Mouse (Mus musculus): ENCODE results near the gene Mindy4.
A peak's percentile ranks its signal among the peaks of the same experiment; 100 is the strongest.
"Not testable (repeated sequence)": the region's sequence is repeated elsewhere in the genome, so short reads cannot be mapped to it uniquely, and the experiment has no call there.

Mindy4 gene

GRCm38 (mm10) chr6:55173941-55174349 is 29.2 kb upstream of the Mindy4 start:
- no peaks in the 10 kb centered on the region for H3K36me3 ChIP-seq (ENCODE audit: insufficient read depth, low read length)
- H3K4me3 ChIP-seq (replicated peaks; ENCODE audit: low read length), result no peak overlapping the region
- no peak for TF ChIP-seq NANOG (IDR thresholded peaks at IDR 0.05; ENCODE audit: borderline replicate concordance, low read length)
- no peak for TF ChIP-seq POU5F1 (IDR thresholded peaks at IDR 0.05; ENCODE audit: borderline replicate concordance, low read length)
- TF ChIP-seq CTCF (conservative IDR thresholded peaks at IDR 0.05; ENCODE audit: low read length), result no peak
- H3K27me3 ChIP-seq (ENCODE audit: insufficient read depth, low read length), result no peaks in the 10 kb centered on the region
- H3K4me1 ChIP-seq (replicated peaks; ENCODE audit: low read depth, low read length), result peaks cover 14% of the 10 kb centered on the region
- H3K9me3 ChIP-seq (ENCODE audit: low read length), result no peaks in the 10 kb centered on the region

- no peaks in the 10 kb centered on the region for H3K27me3 ChIP-seq (ENCODE audit: insufficient read depth, low read length)
- TF ChIP-seq CTCF (conservative IDR thresholded peaks at IDR 0.05; ENCODE audit: low read length) (no peak), POU5F1 (IDR thresholded peaks at IDR 0.05; ENCODE audit: borderline replicate concordance, low read length) (no peak), NANOG (IDR thresholded peaks at IDR 0.05; ENCODE audit: borderline replicate concordance, low read length) (no peak)
- H3K4me1 ChIP-seq (replicated peaks; ENCODE audit: low read depth, low read length), result peaks cover 6% of the 10 kb centered on the region
- no peaks in the 10 kb centered on the region for H3K9me3 ChIP-seq (ENCODE audit: low read length)
- H3K36me3 ChIP-seq (ENCODE audit: insufficient read depth, low read length), result no peaks in the 10 kb centered on the region
- H3K4me3 ChIP-seq (replicated peaks; ENCODE audit: low read length), result no peak within 1 kb of the TSS
Observed at GRCm38 (mm10) chr6:55174741-55175181, 28.4 kb upstream of the Mindy4 start, which contains the start of gene Inmt. Gene Inmt, minus strand, starts transcription at chr6:55175043.

GRCm38 (mm10) chr6:55175456-55175855 is 27.7 kb upstream of the Mindy4 start:
- Histone ChIP-seq H3K36me3 (ENCODE audit: insufficient read depth, low read length) (no peaks in the 10 kb centered on the region), H3K27me3 (ENCODE audit: insufficient read depth, low read length) (no peaks in the 10 kb centered on the region), H3K4me1 (replicated peaks; ENCODE audit: low read depth, low read length) (no peaks in the 10 kb centered on the region), H3K9me3 (ENCODE audit: low read length) (no peaks in the 10 kb centered on the region), H3K4me3 (replicated peaks; ENCODE audit: low read length) (no peak overlapping the region)
- TF ChIP-seq CTCF (conservative IDR thresholded peaks at IDR 0.05; ENCODE audit: low read length) (no peak), NANOG (IDR thresholded peaks at IDR 0.05; ENCODE audit: borderline replicate concordance, low read length) (no peak), POU5F1 (IDR thresholded peaks at IDR 0.05; ENCODE audit: borderline replicate concordance, low read length) (no peak)

GRCm38 (mm10) chr6:55175892-55176291 is 27.3 kb upstream of the Mindy4 start:
- Histone ChIP-seq H3K4me1 (replicated peaks; ENCODE audit: low read depth, low read length) (no peaks in the 10 kb centered on the region), H3K27me3 (ENCODE audit: insufficient read depth, low read length) (no peaks in the 10 kb centered on the region), H3K9me3 (ENCODE audit: low read length) (no peaks in the 10 kb centered on the region), H3K36me3 (ENCODE audit: insufficient read depth, low read length) (no peaks in the 10 kb centered on the region), H3K4me3 (replicated peaks; ENCODE audit: low read length) (no peak overlapping the region)
- no peak for TF ChIP-seq NANOG (IDR thresholded peaks at IDR 0.05; ENCODE audit: borderline replicate concordance, low read length)
- no peak for TF ChIP-seq POU5F1 (IDR thresholded peaks at IDR 0.05; ENCODE audit: borderline replicate concordance, low read length)
- TF ChIP-seq CTCF (conservative IDR thresholded peaks at IDR 0.05; ENCODE audit: low read length), result no peak

GRCm38 (mm10) chr6:55177060-55177732 is 26.0 kb upstream of the Mindy4 start:
- no peaks in the 10 kb centered on the region for H3K4me1 ChIP-seq (replicated peaks; ENCODE audit: low read depth, low read length)
- no peak for TF ChIP-seq NANOG (IDR thresholded peaks at IDR 0.05; ENCODE audit: borderline replicate concordance, low read length)
- TF ChIP-seq CTCF (conservative IDR thresholded peaks at IDR 0.05; ENCODE audit: low read length), result peak; percentile 59
- no peak for TF ChIP-seq POU5F1 (IDR thresholded peaks at IDR 0.05; ENCODE audit: borderline replicate concordance, low read length)
- peaks cover 2% of the 10 kb centered on the region; the same call in 1 of the 2 replicates for H3K9me3 ChIP-seq (ENCODE audit: low read length)
- no peaks in the 10 kb centered on the region; the same call in 1 of the 2 replicates for H3K27me3 ChIP-seq (ENCODE audit: insufficient read depth, low read length)
- H3K4me3 ChIP-seq (replicated peaks; ENCODE audit: low read length), result no peak overlapping the region
- no peaks in the 10 kb centered on the region for H3K36me3 ChIP-seq (ENCODE audit: insufficient read depth, low read length)

- TF ChIP-seq NANOG (IDR thresholded peaks at IDR 0.05; ENCODE audit: borderline replicate concordance, low read length) (no peak), CTCF (conservative IDR thresholded peaks at IDR 0.05; ENCODE audit: low read length) (no peak), POU5F1 (IDR thresholded peaks at IDR 0.05; ENCODE audit: borderline replicate concordance, low read length) (no peak)
- peaks cover 25% of the 10 kb centered on the region for H3K9me3 ChIP-seq (ENCODE audit: low read length)
Observed at GRCm38 (mm10) chr6:55179560-55179959, 23.6 kb upstream of the Mindy4 start.

GRCm38 (mm10) chr6:55182655-55183430 is 20.3 kb upstream of the Mindy4 start:
- Histone ChIP-seq H3K4me1 (replicated peaks; ENCODE audit: low read depth, low read length) (no peaks in the 10 kb centered on the region), H3K9me3 (ENCODE audit: low read length) (peaks cover 53% of the 10 kb centered on the region), H3K4me3 (replicated peaks; ENCODE audit: low read length) (no peak overlapping the region), H3K27me3 (ENCODE audit: insufficient read depth, low read length) (no peaks in the 10 kb centered on the region; the same call in 1 of the 2 replicates), H3K36me3 (ENCODE audit: insufficient read depth, low read length) (no peaks in the 10 kb centered on the region)
- TF ChIP-seq POU5F1 (IDR thresholded peaks at IDR 0.05; ENCODE audit: borderline replicate concordance, low read length) (no peak), NANOG (IDR thresholded peaks at IDR 0.05; ENCODE audit: borderline replicate concordance, low read length) (no peak), CTCF (conservative IDR thresholded peaks at IDR 0.05; ENCODE audit: low read length) (no peak)

More at GRCm38 (mm10) chr6:55179560-55179959, 23.6 kb upstream of the Mindy4 start:
- Histone ChIP-seq H3K36me3 (ENCODE audit: insufficient read depth, low read length) (no peaks in the 10 kb centered on the region), H3K4me3 (replicated peaks; ENCODE audit: low read length) (no peak overlapping the region), H3K27me3 (ENCODE audit: insufficient read depth, low read length) (no peaks in the 10 kb centered on the region; the same call in 1 of the 2 replicates), H3K4me1 (replicated peaks; ENCODE audit: low read depth, low read length) (no peaks in the 10 kb centered on the region)

GRCm38 (mm10) chr6:55187827-55188226 is 15.4 kb upstream of the Mindy4 start:
- H3K4me1 ChIP-seq (replicated peaks; ENCODE audit: low read depth, low read length), result not testable (repeated sequence)

More at GRCm38 (mm10) chr6:55187827-55188226, 15.4 kb upstream of the Mindy4 start:
- not testable (repeated sequence) for H3K27me3 ChIP-seq (ENCODE audit: insufficient read depth, low read length); H3K36me3 ChIP-seq (ENCODE audit: insufficient read depth, low read length); H3K4me3 ChIP-seq (replicated peaks; ENCODE audit: low read length)
- peaks cover 68% of the 10 kb centered on the region for H3K9me3 ChIP-seq (ENCODE audit: low read length)
